17 mouse cellular contexts compared by ENCODE assay signal in genomic region chr13:44292476-44293056, GRCm38 (mm10).
DNase-seq lines count a peak whose midpoint lies in the region; TF ChIP-seq lines count a peak whose summit lies in the region.
"Had no signal": no experiment of that assay in that cellular context is flagged by ENCODE, and none has a peak within 500 bp of the region (broad histone marks: within the 10 kb centered on the region; RNA-seq: fewer than 3 reads in every experiment).

No protein-coding gene starts in this region.

- 9% methylated on average over 6 of the region's 6 CpGs for WGBS in thymus, adult 2 months

- H3K27ac ChIP-seq in bone marrow macrophage, adult 2 months (ENCODE audit: insufficient read depth, low read depth, low read length), result no peak overlapping the region
- peak overlapping the region; percentile 16; the same call in 1 of the 2 replicates for H3K27ac ChIP-seq in thymus, adult 2 months (ENCODE audit: control insufficient read depth, insufficient read depth, low read length)
- H3K27ac ChIP-seq: hindbrain, postnatal 0 days; limb, embryonic 12.5 days; midbrain, embryonic 15.5 days; neural tube, embryonic 13.5 days had no signal

- H3K27me3 ChIP-seq in thymus, adult 2 months (ENCODE audit: control insufficient read depth, insufficient read depth, low read length), result no peaks in the 10 kb centered on the region
- H3K27me3 ChIP-seq: limb, embryonic 12.5 days; midbrain, embryonic 15.5 days; neural tube, embryonic 13.5 days had no signal

- H3K4me3 ChIP-seq in bone marrow macrophage, adult 2 months (ENCODE audit: insufficient read depth, low read length), result peak overlapping the region; percentile 1; the same call in 1 of the 2 replicates
- no peak overlapping the region for H3K4me3 ChIP-seq in thymus, adult 2 months (ENCODE audit: control insufficient read depth, insufficient read depth, low read length)
- H3K4me3 ChIP-seq: limb, embryonic 12.5 days; midbrain, embryonic 15.5 days; neural tube, embryonic 13.5 days had no signal

- TF ChIP-seq POLR2A in bone marrow macrophage, adult 2 months (IDR thresholded peaks at IDR 0.05; ENCODE audit: borderline replicate concordance, low read depth, low read length), result no peak
- TF ChIP-seq POLR2A in thymus, adult 2 months (IDR thresholded peaks at IDR 0.05; ENCODE audit: control insufficient read depth, extremely low read depth, insufficient read depth, low read length, poor library complexity), result no peak

- intact Hi-C loops in heart, postnatal 10 days (cut with DNase I), result no loop called here

- DNase-seq in heart, adult 11 months, result peak; percentile 93
- DNase-seq in heart, postnatal 10 days, result no peak
- DNase-seq in B cell, adult 2 months, result peak; percentile 32 to 38
- DNase-seq in thymus, adult 2 months, result peak; percentile 34
- DNase-seq in ovary, postnatal 14 days (ENCODE audit: low spot score), result no peak
- no peak for DNase-seq in gastrocnemius, postnatal 10 days
- DNase-seq in layer of hippocampus, postnatal 25 days (ENCODE audit: extremely low spot score in 1 of 2, low spot score in 1 of 2), result no peak
- DNase-seq: cerebellum, adult 9-10 months; embryo, embryonic 11 days; gastrocnemius, postnatal 25 days; kidney, postnatal 10 days; lung, postnatal 36 days had no signal

- H3K4me1 ChIP-seq in bone marrow macrophage, adult 2 months (ENCODE audit: control insufficient read depth, insufficient read depth, low read length), result peaks cover 6% of the 10 kb centered on the region; the same call in 1 of the 2 replicates
- H3K4me1 ChIP-seq in thymus, adult 2 months (replicated peaks; ENCODE audit: control insufficient read depth, insufficient read depth, low read length), result peaks cover 3% of the 10 kb centered on the region; the same call in 1 of the 2 replicates
- H3K4me1 ChIP-seq: midbrain, embryonic 15.5 days; neural tube, embryonic 13.5 days had no signal

- H3K36me3 ChIP-seq in thymus, adult 2 months (ENCODE audit: control insufficient read depth, insufficient read depth, low read length), result no peaks in the 10 kb centered on the region
- H3K36me3 ChIP-seq: limb, embryonic 12.5 days; midbrain, embryonic 15.5 days; neural tube, embryonic 13.5 days had no signal

- TF ChIP-seq CTCF in bone marrow macrophage, adult 2 months (IDR thresholded peaks at IDR 0.05; ENCODE audit: low read depth, low read length), result no peak
- TF ChIP-seq CTCF in thymus, adult 2 months (IDR thresholded peaks at IDR 0.05; ENCODE audit: borderline replicate concordance, control insufficient read depth, extremely low read depth, insufficient read depth, low read length, poor library complexity), result no peak

Comparison
In these comparisons a context has a peak if more than half of its experiments do, and no peak if none do; other contexts are left out.
1. DNase-seq: peak in heart, adult 11 months (single experiment), B cell, adult 2 months (2 of 2) and thymus, adult 2 months (single experiment); none in heart, postnatal 10 days (0 of 2), ovary, postnatal 14 days (single experiment), gastrocnemius, postnatal 10 days (single experiment) and layer of hippocampus, postnatal 25 days (0 of 2).